Mouse (Mus musculus): ENCODE measurements around the gene Fkbp5. TPM values are rescaled to one million over a fixed set of nuclear protein-coding genes. Genes with fewer than 3 reads are reported as not detected.

Gene Fkbp5
- polyA plus RNA-seq, 1 experiment from 2014 or later: 7.1 TPM

DNA sequence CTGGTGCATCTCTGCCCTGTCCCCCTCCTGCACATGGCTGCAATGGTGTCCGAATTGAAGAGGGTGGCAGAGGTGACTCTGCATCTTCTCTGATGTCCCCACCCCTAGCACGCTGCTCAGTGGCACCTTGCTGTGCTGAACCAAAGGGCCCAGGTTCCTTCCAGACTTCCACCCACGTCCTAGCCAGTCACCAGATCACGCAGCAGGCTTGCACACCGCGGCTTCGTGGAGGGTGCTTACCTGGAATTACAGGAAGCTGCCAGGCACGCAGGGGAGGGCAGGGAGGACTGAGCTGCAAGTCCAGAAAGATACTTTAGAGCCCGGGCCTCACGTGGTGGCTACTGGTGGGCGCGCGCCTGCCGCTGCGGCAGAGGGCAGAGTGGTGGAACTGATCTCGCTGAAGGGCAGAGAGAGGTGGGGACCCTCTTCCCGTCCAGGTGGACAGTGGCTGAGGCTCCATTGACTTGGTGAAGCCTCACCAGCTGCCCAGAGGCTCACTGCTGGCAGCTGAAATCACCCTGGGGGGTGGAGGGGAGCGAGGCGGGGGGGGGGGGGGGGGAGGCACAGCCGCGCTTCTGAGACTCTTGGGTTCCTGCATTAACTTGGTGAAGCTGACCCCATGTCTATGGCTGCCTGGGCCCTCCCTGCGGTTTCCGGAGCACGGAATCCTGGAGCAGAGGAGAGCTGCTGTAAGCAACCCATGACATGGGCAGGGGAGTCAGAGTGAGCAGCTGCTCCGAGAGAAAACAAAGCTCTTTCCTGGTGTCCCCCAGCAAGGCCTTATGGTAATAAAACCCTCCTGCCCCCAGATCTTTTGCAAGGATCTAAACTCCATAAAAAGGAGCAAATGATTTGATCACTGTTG lies 125.5 kb downstream of the Fkbp5 start:
- Histone ChIP-seq H3K9ac (replicated peaks; ENCODE audit: low read depth, low read length) (no peak overlapping the region), H3K27ac (ENCODE audit: low read length) (no peak overlapping the region), H3K4me3 (ENCODE audit: low read depth, low read length) (no peak overlapping the region), H3K36me3 (ENCODE audit: control insufficient read depth, insufficient read depth, low read length) (no peaks in the 10 kb centered on the region), H3K4me2 (replicated peaks; ENCODE audit: low read depth, low read length) (no peak overlapping the region; the same call in 1 of the 2 replicates), H3K27me3 (ENCODE audit: control insufficient read depth, insufficient read depth, low read length) (no peaks in the 10 kb centered on the region), H3K9me3 (ENCODE audit: control insufficient read depth, low read depth, low read length) (no peaks in the 10 kb centered on the region), H3K4me1 (ENCODE audit: control insufficient read depth, insufficient read depth, low read length) (peaks cover 3% of the 10 kb centered on the region; the same call in 1 of the 2 replicates)
- 10% methylated on average over 21 of the region's 25 CpGs for WGBS
- no peak for ATAC-seq (ENCODE audit: insufficient number of reproducible peaks, insufficient read depth, low FRiP score, low read depth)

GRCm38 (mm10) chr17:28388534-28388933 lies 128.8 kb downstream of the Fkbp5 start:
- Histone ChIP-seq H3K9ac (replicated peaks; ENCODE audit: low read depth, low read length) (no peak overlapping the region), H3K9me3 (ENCODE audit: control insufficient read depth, low read depth, low read length) (no peaks in the 10 kb centered on the region), H3K4me2 (replicated peaks; ENCODE audit: low read depth, low read length) (no peak overlapping the region), H3K36me3 (ENCODE audit: control insufficient read depth, insufficient read depth, low read length) (no peaks in the 10 kb centered on the region), H3K4me3 (ENCODE audit: low read depth, low read length) (no peak overlapping the region), H3K27ac (ENCODE audit: low read length) (no peak overlapping the region), H3K4me1 (ENCODE audit: control insufficient read depth, insufficient read depth, low read length) (peaks cover 3% of the 10 kb centered on the region; the same call in 1 of the 2 replicates), H3K27me3 (ENCODE audit: control insufficient read depth, insufficient read depth, low read length) (no peaks in the 10 kb centered on the region)
- ATAC-seq (ENCODE audit: insufficient number of reproducible peaks, insufficient read depth, low FRiP score, low read depth): no peak
- 86% methylated on average over 3 of the region's 3 CpGs for WGBS

DNA sequence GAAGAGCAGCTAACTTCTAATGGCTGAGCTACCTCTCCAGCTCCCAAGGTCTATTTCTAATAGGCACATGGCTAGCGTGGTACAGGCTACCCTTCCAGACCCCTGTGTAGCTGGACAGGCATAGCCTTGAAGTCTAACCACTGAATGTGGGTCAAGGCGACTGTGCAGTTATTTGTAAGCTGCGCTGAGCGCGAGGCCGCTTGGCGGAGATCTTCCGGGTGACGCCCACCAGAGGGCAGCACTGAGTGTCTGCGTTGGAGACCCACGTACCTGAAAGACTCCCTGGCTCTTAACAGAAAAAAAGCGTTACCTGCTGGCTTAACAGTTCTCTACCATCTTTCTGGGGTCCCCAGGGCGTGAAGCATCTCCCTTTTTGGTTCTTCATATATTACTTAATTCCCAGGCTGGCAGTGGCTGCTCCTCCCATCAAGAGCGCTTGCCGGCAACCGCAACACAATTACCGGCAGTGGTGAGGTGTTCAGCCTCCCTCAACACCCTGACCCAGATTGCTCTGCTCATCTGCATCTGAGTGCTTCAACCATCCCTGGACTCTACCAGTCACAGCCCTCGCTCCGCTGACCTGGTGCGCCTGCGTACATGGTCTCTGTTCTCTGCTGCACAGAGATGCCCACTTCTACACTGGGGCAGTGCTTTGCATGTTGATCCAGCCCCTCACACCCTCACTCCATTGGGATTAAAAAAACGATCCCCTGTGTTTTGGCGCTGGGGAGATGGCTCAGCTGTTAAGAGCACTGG lies 131.0 kb downstream of the Fkbp5 start:
- no peak overlapping the region for H3K27ac ChIP-seq (ENCODE audit: low read length)

DNA sequence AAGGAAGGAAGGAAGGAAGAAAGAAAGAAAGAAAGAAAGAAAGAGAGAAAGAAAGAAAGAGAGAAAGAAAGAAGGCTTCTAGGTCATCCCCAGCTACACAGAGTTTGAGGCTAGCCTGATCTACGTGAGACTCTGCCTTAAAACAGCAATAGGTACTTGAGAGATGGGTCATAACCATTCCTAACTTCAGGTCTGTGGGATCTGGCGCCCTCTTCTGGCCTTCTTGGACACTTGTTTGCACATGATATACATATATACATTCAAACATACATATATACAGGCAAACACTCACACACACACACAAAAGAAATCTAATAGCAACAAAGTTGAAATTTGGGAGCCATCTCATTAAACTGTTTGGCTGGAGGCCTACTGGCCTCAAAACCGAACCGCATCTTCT lies 133.0 kb downstream of the Fkbp5 start:
- Histone ChIP-seq H3K27me3 (ENCODE audit: control insufficient read depth, insufficient read depth, low read length) (no peaks in the 10 kb centered on the region), H3K4me2 (replicated peaks; ENCODE audit: low read depth, low read length) (no peak overlapping the region), H3K9me3 (ENCODE audit: control insufficient read depth, low read depth, low read length) (no peaks in the 10 kb centered on the region), H3K4me1 (ENCODE audit: control insufficient read depth, insufficient read depth, low read length) (no peaks in the 10 kb centered on the region), H3K4me3 (ENCODE audit: low read depth, low read length) (no peak overlapping the region), H3K9ac (replicated peaks; ENCODE audit: low read depth, low read length) (no peak overlapping the region), H3K36me3 (ENCODE audit: control insufficient read depth, insufficient read depth, low read length) (no peaks in the 10 kb centered on the region), H3K27ac (ENCODE audit: low read length) (no peak overlapping the region)
- WGBS: 67% methylated on average over 4 of the region's 4 CpGs
- no peak for ATAC-seq (ENCODE audit: insufficient number of reproducible peaks, insufficient read depth, low FRiP score, low read depth)

More for the DNA sequence above, 131.0 kb downstream of the Fkbp5 start:
- ATAC-seq (ENCODE audit: insufficient number of reproducible peaks, insufficient read depth, low FRiP score, low read depth): 0 out of 2 replicates have a peak, but pooled peaks have one; percentile 42
- H3K36me3 ChIP-seq (ENCODE audit: control insufficient read depth, insufficient read depth, low read length): no peaks in the 10 kb centered on the region
- 5% methylated on average over 23 of the region's 23 CpGs for WGBS
- 0 out of 2 replicates have a peak overlapping the region, but pooled peaks have one; percentile 7 for H3K4me3 ChIP-seq (ENCODE audit: low read depth, low read length)
- H3K9me3 ChIP-seq (ENCODE audit: control insufficient read depth, low read depth, low read length): no peaks in the 10 kb centered on the region
- no peaks in the 10 kb centered on the region for H3K4me1 ChIP-seq (ENCODE audit: control insufficient read depth, insufficient read depth, low read length)
- H3K4me2 ChIP-seq (replicated peaks; ENCODE audit: low read depth, low read length): no peak overlapping the region; the same call in 1 of the 2 replicates
- H3K27me3 ChIP-seq (ENCODE audit: control insufficient read depth, insufficient read depth, low read length): no peaks in the 10 kb centered on the region
- H3K9ac ChIP-seq (replicated peaks; ENCODE audit: low read depth, low read length): no peak overlapping the region

- Histone ChIP-seq H3K4me3 (ENCODE audit: low read depth, low read length) (no peak overlapping the region), H3K9ac (replicated peaks; ENCODE audit: low read depth, low read length) (no peak overlapping the region), H3K9me3 (ENCODE audit: control insufficient read depth, low read depth, low read length) (no peaks in the 10 kb centered on the region), H3K27ac (ENCODE audit: low read length) (no peak overlapping the region), H3K36me3 (ENCODE audit: control insufficient read depth, insufficient read depth, low read length) (no peaks in the 10 kb centered on the region), H3K4me1 (ENCODE audit: control insufficient read depth, insufficient read depth, low read length) (peaks cover 4% of the 10 kb centered on the region; the same call in 1 of the 2 replicates), H3K4me2 (replicated peaks; ENCODE audit: low read depth, low read length) (no peak overlapping the region), H3K27me3 (ENCODE audit: control insufficient read depth, insufficient read depth, low read length) (no peaks in the 10 kb centered on the region)
- no peak for ATAC-seq (ENCODE audit: insufficient number of reproducible peaks, insufficient read depth, low FRiP score, low read depth)
- 14% methylated on average over 6 of the region's 6 CpGs for WGBS
Measured at GRCm38 (mm10) chr17:28380255-28380654, 137.1 kb downstream of the Fkbp5 start.

DNA sequence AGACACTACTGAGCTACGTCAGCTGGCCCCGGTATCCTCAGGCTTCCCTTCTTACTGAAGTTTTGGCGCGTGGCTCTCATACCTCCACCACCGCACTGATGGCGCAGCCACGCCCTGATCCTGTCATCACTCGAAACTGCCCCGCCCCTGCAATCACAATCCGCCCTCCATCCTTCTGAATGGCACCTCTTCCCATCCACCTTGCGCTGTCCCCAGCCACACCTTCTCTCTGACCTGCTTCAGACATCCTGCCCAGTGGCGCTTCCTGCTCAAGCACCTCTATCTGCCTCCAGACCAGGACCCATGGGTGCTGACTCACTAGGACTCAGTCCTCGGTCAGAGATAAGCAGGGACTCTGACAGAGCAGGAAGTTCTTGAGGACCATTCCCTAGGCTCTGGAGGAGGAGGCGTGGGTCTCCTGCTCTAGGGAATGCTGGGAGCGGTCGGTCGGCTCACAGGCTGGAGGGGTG lies 141.7 kb downstream of the Fkbp5 start:
- Histone ChIP-seq H3K9ac (replicated peaks; ENCODE audit: low read depth, low read length) (no peak overlapping the region), H3K4me2 (replicated peaks; ENCODE audit: low read depth, low read length) (no peak overlapping the region; the same call in 1 of the 2 replicates), H3K9me3 (ENCODE audit: control insufficient read depth, low read depth, low read length) (no peaks in the 10 kb centered on the region), H3K27me3 (ENCODE audit: control insufficient read depth, insufficient read depth, low read length) (no peaks in the 10 kb centered on the region), H3K27ac (ENCODE audit: low read length) (no peak overlapping the region), H3K4me3 (ENCODE audit: low read depth, low read length) (no peak overlapping the region), H3K4me1 (ENCODE audit: control insufficient read depth, insufficient read depth, low read length) (peaks cover 4% of the 10 kb centered on the region; the same call in 1 of the 2 replicates), H3K36me3 (ENCODE audit: control insufficient read depth, insufficient read depth, low read length) (no peaks in the 10 kb centered on the region)
- peak; percentile 38; the same call in 1 of the 2 replicates for ATAC-seq (ENCODE audit: insufficient number of reproducible peaks, insufficient read depth, low FRiP score, low read depth)
- 10% methylated on average over 17 of the region's 17 CpGs for WGBS

DNA sequence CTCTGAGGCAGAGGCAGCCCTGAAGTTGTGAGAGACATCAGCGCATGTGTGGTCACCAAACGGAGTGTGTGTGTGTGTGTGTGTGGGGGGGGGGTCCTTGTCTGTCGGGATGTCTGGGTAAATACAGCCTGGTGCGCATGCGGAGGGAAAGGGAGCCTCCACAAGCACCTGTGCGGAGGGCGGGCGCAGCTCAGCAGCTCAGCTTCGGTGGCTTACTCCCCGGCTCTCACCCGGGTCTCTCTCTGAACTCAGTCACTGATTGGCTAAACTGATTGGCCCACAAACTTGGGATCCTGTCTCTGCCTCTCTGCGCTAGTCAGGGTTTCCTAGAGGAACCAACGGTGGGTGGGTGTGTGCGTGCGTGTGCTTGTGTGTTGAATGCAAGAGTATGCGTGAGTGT lies 142.8 kb downstream of the Fkbp5 start:
- Histone ChIP-seq H3K9me3 (ENCODE audit: control insufficient read depth, low read depth, low read length) (no peaks in the 10 kb centered on the region), H3K9ac (replicated peaks; ENCODE audit: low read depth, low read length) (no peak overlapping the region), H3K4me3 (ENCODE audit: low read depth, low read length) (no peak overlapping the region), H3K36me3 (ENCODE audit: control insufficient read depth, insufficient read depth, low read length) (no peaks in the 10 kb centered on the region), H3K4me2 (replicated peaks; ENCODE audit: low read depth, low read length) (0 out of 2 replicates have a peak overlapping the region, but pooled peaks have one; percentile 2), H3K4me1 (ENCODE audit: control insufficient read depth, insufficient read depth, low read length) (peaks cover 4% of the 10 kb centered on the region; the same call in 1 of the 2 replicates), H3K27me3 (ENCODE audit: control insufficient read depth, insufficient read depth, low read length) (no peaks in the 10 kb centered on the region), H3K27ac (ENCODE audit: low read length) (no peak overlapping the region)
- 18% methylated on average over 16 of the region's 16 CpGs for WGBS
- ATAC-seq (ENCODE audit: insufficient number of reproducible peaks, insufficient read depth, low FRiP score, low read depth): no peak

DNA sequence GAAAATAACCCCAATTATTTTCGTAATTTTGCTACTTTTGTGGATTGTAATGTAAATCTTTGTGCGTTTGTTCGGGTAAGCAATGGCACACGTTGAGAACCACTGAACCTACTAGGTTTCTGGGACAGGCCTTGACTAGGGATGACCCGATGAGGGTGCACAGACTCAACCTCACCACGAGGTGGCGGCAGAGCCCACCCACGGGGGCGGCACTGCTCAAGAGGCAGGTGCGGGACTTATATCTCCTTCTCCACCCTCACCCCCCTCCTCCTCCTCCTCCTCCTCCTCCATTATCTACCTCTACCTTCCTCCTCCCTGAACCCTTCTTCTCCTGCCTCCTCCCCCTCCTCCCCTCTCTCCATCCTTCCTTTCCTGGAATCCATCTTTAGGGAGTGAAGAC lies 143.5 kb downstream of the Fkbp5 start:
- Histone ChIP-seq H3K27me3 (ENCODE audit: control insufficient read depth, insufficient read depth, low read length) (no peaks in the 10 kb centered on the region), H3K9me3 (ENCODE audit: control insufficient read depth, low read depth, low read length) (no peaks in the 10 kb centered on the region), H3K27ac (ENCODE audit: low read length) (no peak overlapping the region), H3K36me3 (ENCODE audit: control insufficient read depth, insufficient read depth, low read length) (no peaks in the 10 kb centered on the region), H3K4me2 (replicated peaks; ENCODE audit: low read depth, low read length) (no peak overlapping the region), H3K4me3 (ENCODE audit: low read depth, low read length) (no peak overlapping the region), H3K9ac (replicated peaks; ENCODE audit: low read depth, low read length) (no peak overlapping the region), H3K4me1 (ENCODE audit: control insufficient read depth, insufficient read depth, low read length) (peaks cover 4% of the 10 kb centered on the region; the same call in 1 of the 2 replicates)
- no peak for ATAC-seq (ENCODE audit: insufficient number of reproducible peaks, insufficient read depth, low FRiP score, low read depth)
- 20% methylated on average over 10 of the region's 10 CpGs for WGBS
